Mouse (Mus musculus): ENCODE data around the gene Esp24. TPM values are rescaled to one million over a fixed set of nuclear protein-coding genes. Genes with fewer than 3 reads are reported as not detected.

Gene Esp24
- total and polyA plus RNA-seq, 3 experiments = not detected

DNA sequence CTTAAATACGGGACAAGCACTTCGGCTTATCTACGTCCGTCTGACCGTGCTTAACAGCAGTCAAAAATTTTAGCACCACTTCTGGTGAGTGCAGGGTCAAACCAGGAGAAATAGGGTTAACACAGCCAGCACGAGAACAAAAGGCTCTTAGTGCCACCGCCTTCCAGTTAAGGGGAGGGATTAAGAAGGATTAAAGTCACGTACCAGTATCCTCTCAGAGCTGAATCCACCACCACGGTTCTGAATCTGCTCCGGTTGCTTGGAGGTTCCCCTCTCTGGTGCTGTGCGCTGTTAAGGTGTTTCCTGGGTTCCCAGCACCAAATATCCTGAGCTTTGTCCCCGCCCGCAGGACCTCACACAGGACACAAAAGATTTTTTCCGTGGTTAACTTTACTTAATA, 19.3 kb upstream of the Esp24 start:
- Histone ChIP-seq H3K9ac (ENCODE audit: insufficient read depth, low read depth) (no peak overlapping the region), H3K9me3 (replicated peaks; ENCODE audit: low read length) (peaks cover 7% of the 10 kb centered on the region), H3K27ac (ENCODE audit: insufficient read depth, low read depth) (no peak overlapping the region), H3K27me3 (replicated peaks) (no peaks in the 10 kb centered on the region), H3K4me1 (ENCODE audit: control insufficient read depth in 1 of 2, insufficient read depth in 2 of 2) (no peaks in the 10 kb centered on the region), H3K4me2 (ENCODE audit: insufficient read depth, low read depth, poor library complexity, severe bottlenecking) (no peak overlapping the region), H3K79me2 (replicated peaks; ENCODE audit: control insufficient read depth, extremely low read depth, insufficient read depth, poor library complexity, severe bottlenecking) (no peaks in the 10 kb centered on the region), H3K36me3 (replicated peaks in 1 of 2; ENCODE audit: control insufficient read depth in 1 of 2, insufficient read depth in 1 of 2, low read length in 1 of 2) (no peaks in the 10 kb centered on the region), H3K4me3 (replicated peaks in 1 of 3; ENCODE audit: low read depth in 2 of 3, low read length in 2 of 3, poor library complexity in 1 of 3) (no peak overlapping the region)
- in situ Hi-C loops (cut with MboI; ENCODE audit: low pct_ligation_motif_present, low pct_unique_long_range_greater_than_20kb, low sequenced_read_pairs) = no loop called here
- TF ChIP-seq PAX5 (IDR thresholded peaks at IDR 0.05; ENCODE audit: low read length) (no peak), JUN (IDR thresholded peaks at IDR 0.05; ENCODE audit: insufficient read depth, low read depth, low read length) (no peak), EP300 (IDR thresholded peaks at IDR 0.05; ENCODE audit: low read length) (no peak), MAZ (IDR thresholded peaks at IDR 0.05; ENCODE audit: low read depth, low read length) (no peak), ELF1 (IDR thresholded peaks at IDR 0.05; ENCODE audit: low read depth, low read length) (no peak), MXI1 (IDR thresholded peaks at IDR 0.05; ENCODE audit: low read depth, low read length) (no peak), MEF2A (IDR thresholded peaks at IDR 0.05; ENCODE audit: borderline replicate concordance, low read depth, low read length) (no peak), KAT2A (IDR thresholded peaks at IDR 0.05; ENCODE audit: insufficient replicate concordance, low read length) (no peak), USF2 (conservative IDR thresholded peaks at IDR 0.05; ENCODE audit: low read depth, low read length) (no peak), TBP (conservative IDR thresholded peaks at IDR 0.05; ENCODE audit: low read depth, low read length) (no peak), CHD2 (IDR thresholded peaks at IDR 0.05; ENCODE audit: low read length) (no peak), POLR2AphosphoS2 (IDR thresholded peaks at IDR 0.05; ENCODE audit: low read depth, low read length) (no peak), NELFE (IDR thresholded peaks at IDR 0.05; ENCODE audit: low read depth, low read length) (no peak), ETS1 (conservative IDR thresholded peaks at IDR 0.05; ENCODE audit: low read depth, low read length) (no peak)
- no peak for DNase-seq (ENCODE audit: extremely low read depth)
- dilution Hi-C loops (cut with MboI; ENCODE audit: extremely low pct_ligation_motif_present, extremely low pct_unique_long_range_greater_than_20kb, low sequenced_read_pairs) = no loop called here

DNA sequence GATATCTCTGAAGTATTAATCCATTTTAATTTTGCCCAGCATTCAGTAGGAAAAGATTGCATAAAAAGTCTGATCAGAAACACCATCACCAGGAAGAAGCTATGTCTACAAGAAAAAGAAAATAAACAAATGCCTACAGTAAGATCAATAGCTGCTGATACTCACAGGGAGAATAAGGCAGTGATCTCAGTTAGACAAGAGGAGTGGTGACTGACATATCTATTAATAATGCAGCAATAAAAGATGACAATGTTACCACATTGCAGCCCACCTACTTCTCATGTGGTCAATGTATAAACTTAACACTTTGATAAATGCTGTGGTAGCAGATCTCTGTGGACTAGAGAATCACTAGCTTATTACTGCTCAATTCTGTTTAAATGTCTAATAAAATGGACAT, 6.7 kb downstream of the Esp24 start, which contains the start of gene Gm21903:
Gene Gm21903, minus strand, starts transcription at position 101 of the 400 bp plus-strand sequence.
- Histone ChIP-seq H3K79me2 (replicated peaks; ENCODE audit: control insufficient read depth, extremely low read depth, insufficient read depth, poor library complexity, severe bottlenecking) (no peaks in the 10 kb centered on the region), H3K4me3 (replicated peaks in 1 of 3; ENCODE audit: low read depth in 2 of 3, low read length in 2 of 3, poor library complexity in 1 of 3) (no peak within 1 kb of the TSS), H3K36me3 (replicated peaks in 1 of 2; ENCODE audit: control insufficient read depth in 1 of 2, insufficient read depth in 1 of 2, low read length in 1 of 2) (no peaks in the 10 kb centered on the region), H3K27me3 (replicated peaks) (no peaks in the 10 kb centered on the region), H3K4me1 (ENCODE audit: control insufficient read depth in 1 of 2, insufficient read depth in 2 of 2) (no peaks in the 10 kb centered on the region), H3K9ac (ENCODE audit: insufficient read depth, low read depth) (no peak within 1 kb of the TSS), H3K4me2 (ENCODE audit: insufficient read depth, low read depth, poor library complexity, severe bottlenecking) (no peak within 1 kb of the TSS), H3K9me3 (replicated peaks; ENCODE audit: low read length) (peaks cover 11% of the 10 kb centered on the region), H3K27ac (ENCODE audit: insufficient read depth, low read depth) (no peak within 1 kb of the TSS)
- TF ChIP-seq GABPA (IDR thresholded peaks at IDR 0.05; ENCODE audit: insufficient replicate concordance, low read depth, low read length) = no peak
- dilution Hi-C loops (cut with MboI; ENCODE audit: extremely low pct_ligation_motif_present, extremely low pct_unique_long_range_greater_than_20kb, low sequenced_read_pairs) (no loop called here), in situ Hi-C loops (cut with MboI; ENCODE audit: low pct_ligation_motif_present, low pct_unique_long_range_greater_than_20kb, low sequenced_read_pairs) (no loop called here)
- no peak for DNase-seq (ENCODE audit: extremely low read depth)

All from CH12.LX (cell line).